ENCODE assay signal across 8 mouse cellular contexts in the genomic region with DNA sequence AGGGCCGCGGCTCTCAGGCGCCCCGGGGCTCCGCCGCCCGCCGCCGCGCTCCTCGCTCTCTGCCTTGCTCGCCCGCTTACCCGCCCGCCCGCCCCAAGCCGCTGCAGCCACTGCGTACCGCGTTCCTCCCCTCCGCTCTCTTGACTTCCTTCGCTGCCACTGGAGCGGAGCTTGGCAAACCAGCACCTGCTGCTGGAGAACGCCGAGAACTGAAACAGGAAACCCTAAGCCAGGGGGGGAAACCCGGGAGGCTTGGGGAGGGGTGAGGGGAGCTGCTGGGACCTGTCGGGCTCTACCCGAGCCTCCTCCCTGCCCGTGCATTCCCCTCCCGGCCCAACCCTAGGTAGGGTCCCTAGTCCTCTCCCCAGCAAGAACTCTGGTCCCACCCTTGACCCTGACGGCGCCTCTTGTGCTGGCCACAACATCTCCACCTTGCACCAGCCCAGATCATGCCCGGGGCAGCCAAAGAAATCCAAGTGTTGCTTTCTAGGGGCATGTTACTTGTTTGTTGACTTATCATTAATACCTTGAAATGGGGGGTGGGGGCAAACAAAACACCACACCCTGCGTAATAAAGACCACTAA. TPM values are rescaled to one million over a fixed set of nuclear protein-coding genes. Genes with fewer than 3 reads are reported as not detected.
DNase-seq lines count a peak whose midpoint lies in the region; ATAC-seq and TF ChIP-seq lines count a peak whose summit lies in the region.

No protein-coding gene starts in this region.

- H3K36me3 ChIP-seq in hindbrain, embryonic 12.5 days: no peaks in the 10 kb centered on the region

- H3K4me1 ChIP-seq in cerebellum, adult 2 months (ENCODE audit: control insufficient read depth, insufficient read depth, low read length): peaks cover 4% of the 10 kb centered on the region; the same call in 1 of the 2 replicates
- H3K4me1 ChIP-seq in hindbrain, embryonic 12.5 days: peaks cover 21% of the 10 kb centered on the region

- H3K9me3 ChIP-seq in hindbrain, embryonic 12.5 days (replicated peaks): no peaks in the 10 kb centered on the region

- peak overlapping the region; percentile 68 for H3K4me3 ChIP-seq in cerebellum, adult 2 months (replicated peaks; ENCODE audit: insufficient read depth, low read depth, low read length)
- peak overlapping the region; percentile 91 for H3K4me3 ChIP-seq in hindbrain, embryonic 12.5 days

- WGBS in cerebellum, adult 2 months: 3% methylated on average over 33 of the region's 34 CpGs
- under 1% methylated on average over 33 of the region's 34 CpGs for WGBS in hindbrain, embryonic 12.5 days

- H3K4me2 ChIP-seq in hindbrain, embryonic 12.5 days (replicated peaks): peak overlapping the region; percentile 61

- H3K27me3 ChIP-seq in cerebellum, adult 2 months (ENCODE audit: control insufficient read depth, insufficient read depth, low read length): no peaks in the 10 kb centered on the region
- peaks cover 8% of the 10 kb centered on the region for H3K27me3 ChIP-seq in hindbrain, embryonic 12.5 days

- peak; percentile 87 for DNase-seq in NIH3T3 (ENCODE audit: low read depth)
- peak in 1 of 2 experiments; percentile 85 for DNase-seq in cerebellum, adult 2 months
- peak; percentile 58 to 81 for DNase-seq in frontal cortex, adult 2 months (ENCODE audit: extremely low spot score in 1 of 2, low spot score in 1 of 2)
- peak; percentile 75 to 76 for DNase-seq in layer of hippocampus, postnatal 36 days
- DNase-seq in lung, postnatal 36 days: peak; percentile 86
- peak; percentile 89 to 91 for DNase-seq in right cerebral cortex, postnatal 10 days (ENCODE audit: low spot score in 2 of 2)
- DNase-seq in urinary bladder, postnatal 4 days (ENCODE audit: low spot score in 2 of 2): peak; percentile 70 to 77

- peak; percentile 86 for ATAC-seq in hindbrain, embryonic 12.5 days (ENCODE audit: low FRiP score)

- TF ChIP-seq CTCF in cerebellum, adult 2 months (IDR thresholded peaks at IDR 0.05; ENCODE audit: borderline replicate concordance, insufficient read depth, low read depth, low read length): peak; percentile 28; the same call in 1 of the 2 replicates

- H3K9ac ChIP-seq in hindbrain, embryonic 12.5 days: peak overlapping the region; percentile 98

- peak; percentile 40; the same call in 1 of the 2 replicates for TF ChIP-seq POLR2A in cerebellum, adult 2 months (IDR thresholded peaks at IDR 0.05; ENCODE audit: borderline replicate concordance, insufficient read depth, low read length)

- peak overlapping the region; percentile 52; the same call in 1 of the 2 replicates for H3K27ac ChIP-seq in cerebellum, adult 2 months (ENCODE audit: insufficient read depth, low read length)
- peak overlapping the region; percentile 97 for H3K27ac ChIP-seq in hindbrain, embryonic 12.5 days

RNA-seq across cellular contexts. Expression of a gene that starts 0.4 kb away (rescaled TPM):
- 6.6 and 6.7 TPM in 2 replicates for polyA plus RNA-seq in cerebellum, adult 2 months (2012; rRNA removed)
- polyA plus RNA-seq in frontal cortex, adult 2 months (2012; rRNA removed): 5.8 and 6.4 TPM in 2 replicates
- polyA plus RNA-seq in hindbrain, embryonic 12.5 days (2016; fragmentation: Nextera tagmentation; extraction: Ambion mirVana): 8.9 and 9.4 TPM in 2 replicates
- total RNA-seq in layer of hippocampus, postnatal 36 days (2021): 10 to 100 TPM; 12.6 to 12.9 TPM
